Mouse (Mus musculus): ENCODE results near the gene Ephb2.

The Ephb2 gene

DNA sequence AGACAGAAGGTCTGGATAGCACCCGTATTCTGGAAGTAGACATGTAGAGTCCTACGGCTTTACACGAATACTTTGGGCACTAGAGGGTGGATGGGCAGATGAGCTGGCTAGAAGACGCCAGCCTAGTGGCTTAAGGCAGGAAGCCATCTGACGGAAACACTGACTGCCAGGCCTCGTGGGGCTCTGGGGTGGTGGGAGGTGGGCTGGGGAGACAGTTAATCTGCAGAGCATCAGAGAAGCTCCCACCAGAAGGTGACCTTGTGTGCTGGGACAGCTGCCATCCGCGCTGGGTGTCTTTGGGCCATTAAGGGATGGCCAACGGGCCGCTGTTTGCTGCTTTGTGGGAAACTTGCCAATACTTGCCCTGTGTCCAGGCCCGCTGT is 183.3 kb downstream of the Ephb2 start:
- no peak for DNase-seq (ENCODE audit: low spot score in 2 of 2)

DNA sequence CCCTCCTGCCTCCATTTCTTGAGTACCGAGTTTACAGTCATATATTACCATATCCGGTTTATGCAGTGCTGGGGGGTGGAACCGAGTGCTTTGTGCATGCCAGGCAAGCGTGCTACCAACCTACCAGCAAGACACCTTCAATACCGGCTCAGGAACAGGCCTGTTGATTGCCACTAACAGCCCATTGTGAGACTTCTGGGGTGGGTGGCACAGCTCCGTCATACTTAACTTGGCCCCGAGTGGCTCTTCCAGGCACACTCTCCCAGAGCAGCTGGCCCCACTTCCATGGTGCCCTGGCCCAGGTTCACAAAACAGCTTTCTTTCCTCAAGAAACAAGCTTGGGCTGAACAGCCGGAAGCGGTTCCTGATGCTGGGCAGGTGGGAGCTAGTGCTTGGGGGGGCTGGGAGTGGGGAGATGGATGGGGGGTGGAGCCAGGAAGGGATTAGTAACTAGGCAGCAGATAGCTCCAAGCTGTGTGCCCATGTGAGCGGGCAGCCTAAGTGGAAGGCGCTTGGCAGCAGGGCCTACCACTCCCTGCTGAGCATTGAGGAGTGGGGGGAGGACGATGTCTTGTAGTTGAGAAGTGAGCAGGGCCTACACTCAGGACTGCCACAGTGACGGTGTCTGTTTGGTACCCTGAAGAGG is 183.8 kb downstream of the Ephb2 start:
- no peak for DNase-seq (ENCODE audit: low spot score in 2 of 2)

DNA sequence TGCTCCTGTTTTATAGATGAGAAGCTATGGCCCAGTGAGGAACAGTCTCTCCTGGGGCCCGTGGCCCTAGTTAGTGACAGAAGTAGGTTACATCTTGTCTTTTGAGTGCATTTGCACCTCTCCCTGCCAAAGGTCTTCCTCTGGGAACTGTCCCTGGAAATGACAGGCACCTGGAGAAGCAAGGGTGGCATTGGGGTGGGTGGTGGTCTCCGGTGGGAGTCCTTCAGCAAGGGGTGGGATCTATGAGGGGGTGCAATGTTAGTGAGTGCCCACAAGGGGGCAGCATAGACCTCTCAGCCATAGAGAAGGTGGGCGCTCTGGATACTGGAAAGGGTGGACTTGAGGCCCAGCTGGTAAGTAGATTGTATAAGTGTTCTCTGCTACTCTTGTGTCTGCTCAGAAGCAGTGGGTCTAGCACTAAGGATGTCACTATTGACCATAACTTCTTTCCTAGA is 184.4 kb downstream of the Ephb2 start:
- no peak for DNase-seq (ENCODE audit: low spot score in 2 of 2)

DNA sequence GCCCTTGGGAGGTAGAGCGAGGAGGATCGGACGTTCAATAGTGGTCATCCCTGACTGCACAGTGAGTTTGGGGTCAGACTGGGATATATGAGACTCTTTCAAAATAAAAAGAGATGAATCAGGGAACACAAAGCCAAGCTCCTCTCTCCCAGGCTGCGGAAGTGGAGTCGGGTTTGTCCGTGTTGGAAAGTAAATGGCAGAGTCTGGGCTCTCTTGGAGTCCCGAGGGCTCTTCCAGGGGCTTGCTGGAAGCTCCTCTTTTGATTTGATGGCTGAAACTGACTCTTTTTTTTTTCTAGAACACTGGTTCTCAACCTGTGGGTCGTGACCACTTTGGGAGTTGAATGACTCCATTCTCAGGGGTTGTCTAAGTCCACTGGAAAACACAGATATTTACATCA is 185.5 kb downstream of the Ephb2 start:
- DNase-seq (ENCODE audit: low spot score in 2 of 2) = no peak

DNA sequence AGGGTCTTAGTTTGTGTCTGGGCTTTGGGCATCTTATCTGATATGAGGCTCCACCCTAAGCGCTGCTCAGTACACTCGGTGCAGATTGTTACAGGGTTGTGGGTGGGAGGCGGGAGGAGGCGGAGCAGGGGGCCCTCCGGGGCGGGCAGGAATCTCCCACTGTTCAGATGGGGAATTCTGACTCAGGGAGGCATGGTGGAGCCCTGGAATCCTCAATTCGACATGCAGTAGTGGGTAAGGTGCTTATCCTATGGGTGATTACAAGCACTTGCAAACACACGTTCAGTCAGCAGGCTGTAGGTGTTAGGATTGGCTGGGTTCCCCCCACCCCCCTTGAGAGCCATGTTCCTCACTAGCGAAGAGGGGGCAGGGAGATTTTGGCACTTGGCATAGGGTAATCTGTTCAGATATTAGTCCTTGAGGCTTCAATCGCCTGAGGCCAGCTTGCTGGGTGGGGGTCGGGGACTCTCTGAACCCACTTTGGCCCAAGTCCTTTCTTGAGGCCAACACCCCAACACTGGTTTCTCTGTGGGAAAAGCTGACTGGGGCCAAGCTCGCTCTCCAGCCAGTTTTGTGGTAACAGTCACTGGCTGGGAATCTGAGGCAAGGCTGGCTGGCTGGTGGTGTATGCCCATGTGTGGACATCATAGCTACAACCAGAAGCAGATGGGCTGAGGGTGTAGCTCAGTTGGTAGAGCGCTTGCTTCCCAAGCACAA is 186.2 kb downstream of the Ephb2 start:
- no peak for DNase-seq (ENCODE audit: low spot score in 2 of 2)

DNA sequence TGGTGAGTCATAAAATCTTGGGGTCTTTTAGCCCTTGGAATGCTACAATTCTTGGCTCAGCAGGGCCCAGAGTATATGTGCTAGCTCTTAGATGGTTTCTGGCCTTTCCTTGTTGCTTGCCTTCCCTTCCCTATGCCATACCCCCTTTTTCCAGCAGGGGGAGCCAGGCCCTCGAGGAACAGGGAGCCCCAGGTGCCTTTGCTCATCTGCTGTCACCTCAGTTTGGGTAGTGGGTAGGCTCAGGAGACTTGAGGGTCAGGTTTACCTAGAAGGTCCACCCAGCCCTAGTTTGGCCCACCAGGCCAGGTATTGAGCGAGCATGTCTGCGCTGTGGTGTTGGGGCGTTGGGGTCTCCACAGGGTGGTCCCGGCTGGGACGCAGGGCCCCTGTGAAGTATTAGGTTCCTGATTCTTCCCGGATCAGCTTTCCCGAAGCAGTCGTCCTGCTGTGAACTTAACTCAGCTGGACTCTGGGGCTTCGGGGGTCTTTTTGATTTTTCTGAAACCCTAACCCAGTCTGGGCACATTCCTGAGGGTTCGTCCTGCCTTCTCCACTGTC is 186.8 kb downstream of the Ephb2 start:
- DNase-seq (ENCODE audit: low spot score in 2 of 2) = peak; percentile 73 to 78

DNA sequence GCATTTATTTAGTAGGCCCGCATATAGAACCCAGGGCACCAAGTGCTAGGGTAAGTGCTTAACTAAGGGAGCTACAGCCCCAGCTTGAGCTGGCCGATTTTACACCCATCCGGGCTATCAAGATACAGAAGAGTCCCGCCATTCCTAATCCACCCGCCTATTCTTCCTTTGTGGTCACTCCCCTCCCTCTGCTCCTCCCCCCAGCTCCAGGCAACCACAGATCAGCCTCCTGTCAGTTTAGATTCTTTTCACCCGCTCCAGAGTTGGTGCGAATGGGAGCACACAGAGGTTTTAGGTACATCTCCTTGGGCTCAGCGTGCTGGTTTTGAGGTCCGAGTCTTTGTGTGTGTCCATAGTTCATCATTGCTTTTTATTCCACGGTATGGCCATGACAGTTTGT is 196.9 kb downstream of the Ephb2 start:
- no peak for DNase-seq (ENCODE audit: low spot score in 2 of 2)

DNA sequence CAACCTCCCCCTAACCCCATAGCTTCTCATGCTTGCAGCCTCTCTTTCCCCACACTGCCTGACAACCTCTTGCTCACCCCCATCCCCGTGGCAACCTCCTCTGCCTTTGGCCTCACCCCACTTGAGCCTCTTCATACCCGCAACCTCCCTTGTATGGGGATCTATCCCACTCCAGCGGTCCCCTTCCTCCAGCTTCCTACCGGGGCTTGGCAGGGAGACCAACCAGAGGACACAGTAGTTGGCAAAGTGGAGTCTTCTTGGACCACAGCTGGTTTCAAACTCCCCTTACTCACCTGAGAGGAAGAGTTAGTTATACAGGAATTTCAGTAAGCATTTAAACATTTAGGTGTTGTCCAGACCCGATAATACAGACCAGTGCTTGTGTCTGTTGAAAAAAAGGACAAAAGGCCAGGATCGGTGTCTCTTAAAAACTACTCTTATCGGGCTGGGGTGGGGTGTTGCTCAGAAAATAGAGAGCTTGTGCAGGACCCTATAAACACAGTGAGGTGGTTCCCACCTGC is 197.5 kb downstream of the Ephb2 start:
- no peak for DNase-seq (ENCODE audit: low spot score in 2 of 2)

DNA sequence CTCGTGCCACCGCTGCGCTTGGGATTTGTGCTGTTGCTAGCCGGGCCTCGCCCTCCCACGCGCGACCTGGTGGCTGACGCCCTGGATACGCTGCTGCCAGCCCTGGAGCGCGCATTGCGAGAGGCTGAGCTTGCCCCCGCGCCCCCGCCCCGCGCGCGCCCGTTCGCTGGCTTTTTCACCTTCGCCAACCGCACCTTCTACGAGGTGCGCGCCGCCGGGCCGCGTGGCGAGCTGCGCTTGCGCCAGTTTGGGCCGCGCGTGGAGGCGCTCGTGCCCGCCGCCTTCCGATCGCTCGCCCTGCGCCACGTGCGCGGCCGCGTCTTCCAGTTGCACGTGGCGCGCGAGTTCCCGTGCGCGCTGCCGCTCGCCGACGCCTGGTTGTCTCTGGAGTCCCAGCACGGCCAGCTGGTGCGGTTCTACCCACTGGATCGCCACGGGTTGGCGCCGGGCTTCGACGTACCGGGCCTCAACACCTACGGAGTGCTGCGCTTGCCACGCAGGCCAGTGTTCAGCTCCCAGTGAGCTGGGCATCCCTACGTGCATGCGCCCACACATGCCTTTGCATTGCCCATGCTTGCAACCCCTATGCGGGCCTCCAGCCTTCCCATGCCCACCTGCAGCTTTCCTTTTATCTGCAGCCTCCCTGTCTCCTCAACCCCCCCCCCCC is 198.1 kb downstream of the Ephb2 start:
- no peak for DNase-seq (ENCODE audit: low spot score in 2 of 2)

DNA sequence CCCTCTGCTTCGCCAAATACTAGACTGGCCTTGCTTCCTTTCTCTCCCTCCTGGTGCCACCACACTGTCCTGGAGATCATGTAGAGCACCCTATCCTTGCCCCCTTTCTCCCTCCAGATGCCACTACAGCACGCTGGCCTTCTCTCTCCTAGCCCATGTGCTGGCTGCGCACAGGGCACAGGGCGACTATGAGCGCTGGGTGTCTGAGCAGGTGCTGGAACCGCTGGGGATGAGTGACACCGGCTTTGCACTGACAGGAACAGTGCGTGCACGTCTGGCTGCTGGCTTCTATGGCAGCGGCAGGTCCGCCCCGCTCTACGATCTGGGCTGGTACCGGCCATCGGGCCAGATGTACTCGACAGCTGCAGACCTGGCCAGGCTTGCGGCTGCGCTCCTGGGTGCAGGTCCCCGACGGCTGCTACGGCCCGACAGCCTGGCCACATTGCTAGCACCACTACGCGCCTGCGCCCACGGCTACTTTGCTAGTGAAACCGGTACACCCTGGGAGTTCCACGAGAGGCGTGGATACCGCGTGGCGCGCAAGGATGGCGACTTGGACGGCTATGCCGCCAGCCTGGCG is 198.7 kb downstream of the Ephb2 start:
- DNase-seq (ENCODE audit: low spot score in 2 of 2) = no peak

DNA sequence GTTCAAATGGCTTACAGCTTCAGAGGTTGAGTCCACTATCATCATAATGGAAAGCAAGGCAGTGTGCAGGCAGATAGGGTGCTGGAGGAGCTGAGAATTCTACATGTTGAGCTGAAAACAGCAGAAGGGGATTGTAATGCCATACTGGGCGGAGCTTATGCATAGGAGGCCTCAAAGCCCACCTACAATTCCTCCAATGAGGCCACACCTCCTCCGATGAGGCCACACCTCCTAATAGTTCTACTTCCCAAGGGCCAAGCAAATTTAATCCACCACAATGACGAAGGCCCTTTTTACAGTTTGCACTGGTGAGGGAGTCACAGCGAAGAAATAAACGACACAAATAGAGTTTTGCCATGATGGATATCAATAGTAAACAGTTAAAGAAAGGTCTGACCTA is 199.3 kb downstream of the Ephb2 start:
- DNase-seq (ENCODE audit: low spot score in 2 of 2) = no peak

DNA sequence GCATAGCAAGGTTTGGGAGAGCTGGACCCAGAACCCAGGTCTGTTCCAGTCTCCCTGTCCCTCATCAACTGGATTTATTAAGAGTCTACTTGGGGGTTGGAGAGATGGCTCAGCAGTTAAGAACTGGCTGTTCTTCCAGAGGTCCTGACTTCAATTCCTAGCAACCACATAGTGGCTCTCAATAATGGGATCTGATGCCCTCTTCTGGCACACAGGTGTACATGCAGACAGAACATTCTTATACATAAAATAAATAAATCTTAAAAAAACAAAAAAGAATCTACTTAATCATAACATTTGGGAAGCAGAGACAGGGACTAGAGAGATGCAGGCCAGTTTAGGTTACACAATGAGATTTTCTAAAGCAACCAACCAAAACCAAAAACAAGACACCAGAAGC is 199.8 kb downstream of the Ephb2 start:
- DNase-seq (ENCODE audit: low spot score in 2 of 2) = no peak

DNA sequence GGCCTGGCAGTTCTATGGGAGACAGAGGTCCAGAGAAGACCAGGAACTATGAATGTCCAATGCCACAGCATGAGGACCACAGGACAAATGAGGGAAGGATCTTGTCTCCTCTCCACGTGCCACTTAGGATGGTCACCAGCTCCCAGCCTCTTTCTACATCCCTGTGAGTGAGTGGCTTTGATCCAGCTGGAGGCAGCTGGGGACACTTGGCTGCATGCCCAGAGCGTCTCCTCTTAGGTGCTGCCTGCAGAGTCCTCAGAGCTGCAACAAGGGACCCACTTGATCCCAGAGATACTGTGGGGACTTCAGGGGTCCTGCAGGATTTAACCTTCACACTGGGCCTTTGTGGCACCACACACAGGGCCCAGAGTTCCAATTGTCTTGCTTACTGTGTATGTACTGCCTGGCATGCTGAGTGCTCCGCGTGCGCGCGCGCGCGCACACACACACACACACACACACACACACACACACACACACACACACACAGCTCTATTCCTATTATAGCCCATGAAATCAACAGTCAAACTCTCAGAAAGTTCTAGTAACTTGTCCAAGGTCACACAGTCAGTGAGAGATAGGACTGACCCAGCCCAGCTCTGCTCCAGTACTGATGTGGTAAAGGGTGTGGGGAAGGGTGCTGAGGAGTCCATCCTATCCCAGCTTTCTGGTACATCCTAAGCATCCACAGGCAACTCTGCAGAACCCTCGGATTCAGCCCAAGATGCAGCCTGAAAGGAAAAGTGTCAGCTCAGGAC is 204.4 kb downstream of the Ephb2 start:
- no peak for DNase-seq (ENCODE audit: low spot score in 2 of 2)

DNA sequence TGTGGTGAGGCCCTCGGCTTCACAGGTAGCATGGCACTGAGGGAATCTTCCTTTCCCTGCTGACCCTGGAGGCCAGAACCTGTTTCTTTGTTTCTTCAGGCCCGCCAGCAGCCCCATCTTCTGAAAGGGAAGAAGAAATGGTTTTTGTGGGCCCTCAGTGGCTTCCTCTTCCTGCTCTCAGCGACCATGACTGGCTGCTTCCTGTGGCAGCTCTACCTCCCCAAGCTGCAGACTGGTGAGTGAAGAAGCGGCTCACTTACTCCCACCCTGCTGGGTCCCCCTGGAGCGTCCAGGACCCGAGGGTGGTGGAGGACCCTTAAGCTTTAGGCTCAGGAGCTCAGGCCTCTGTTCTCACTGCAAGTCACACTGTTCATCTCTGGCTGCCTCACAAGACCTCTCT is 209.2 kb downstream of the Ephb2 start:
- no peak for DNase-seq (ENCODE audit: low spot score in 2 of 2)

DNA sequence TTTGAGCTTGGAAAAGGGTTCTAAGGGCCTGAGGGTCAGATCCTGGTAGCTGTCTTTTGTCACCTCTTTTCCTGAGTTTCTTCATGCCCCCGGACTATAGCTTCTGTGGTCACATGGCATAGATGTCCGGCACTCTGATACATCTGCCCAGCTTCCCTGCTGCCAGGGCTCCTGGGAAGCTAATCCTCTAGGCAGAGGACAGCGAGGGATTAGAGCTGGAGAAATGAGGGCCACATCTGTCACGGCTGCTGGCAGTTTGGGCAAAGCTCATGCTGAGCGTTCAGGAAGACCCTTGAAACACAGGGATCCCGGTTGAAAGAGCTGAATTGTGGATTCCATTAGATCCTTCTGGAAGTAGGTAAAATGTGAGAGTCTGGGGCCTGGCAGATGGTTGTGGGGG is 213.4 kb downstream of the Ephb2 start, which contains the start of gene Lactbl1:
TSS of gene Lactbl1 (plus strand) at position 234 of the 400 bp plus-strand sequence.
- DNase-seq (ENCODE audit: low spot score in 2 of 2) = no peak

DNA sequence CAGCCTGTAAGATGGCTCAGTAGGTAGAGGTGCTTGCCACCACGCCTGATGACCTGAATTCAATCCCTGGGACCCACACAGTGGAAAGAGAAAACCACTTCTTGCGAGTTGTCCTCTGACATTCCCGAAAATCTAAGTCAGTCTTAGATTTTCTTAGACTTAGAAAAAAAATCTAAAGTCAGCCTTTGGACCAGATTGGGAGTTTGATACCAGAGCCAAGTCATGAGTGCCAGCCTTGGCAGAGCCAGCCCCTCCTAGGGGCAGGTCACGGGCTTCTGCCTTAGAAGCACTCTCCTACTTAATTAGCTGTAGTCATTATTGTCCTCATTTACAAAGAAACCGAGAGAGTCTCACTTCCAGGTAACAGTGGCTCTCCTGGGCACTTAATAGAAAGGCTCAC is 213.8 kb downstream of the Ephb2 start:
- no peak for DNase-seq (ENCODE audit: low spot score in 2 of 2)

DNA sequence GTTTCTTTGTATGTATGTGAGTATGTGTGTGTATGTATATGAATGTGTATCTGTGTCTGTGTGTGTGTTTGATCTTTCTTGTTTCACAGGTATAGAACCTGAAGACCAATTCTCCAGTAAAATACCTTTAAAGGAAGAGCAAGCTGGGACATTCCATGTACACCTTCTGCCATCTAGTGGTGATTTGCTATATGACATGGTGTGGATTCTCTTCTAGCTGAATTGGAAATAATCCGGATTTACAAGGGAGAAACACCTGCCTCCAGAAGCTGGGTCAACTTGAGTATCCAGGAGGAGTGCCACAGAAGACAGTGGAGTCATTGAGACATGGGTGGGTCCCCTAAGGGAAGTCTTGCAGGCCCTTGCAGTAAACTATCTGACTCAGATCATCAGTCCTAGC is 214.5 kb downstream of the Ephb2 start:
- peak in 1 of 2 experiments; percentile 24 for DNase-seq (ENCODE audit: low spot score in 2 of 2)

DNA sequence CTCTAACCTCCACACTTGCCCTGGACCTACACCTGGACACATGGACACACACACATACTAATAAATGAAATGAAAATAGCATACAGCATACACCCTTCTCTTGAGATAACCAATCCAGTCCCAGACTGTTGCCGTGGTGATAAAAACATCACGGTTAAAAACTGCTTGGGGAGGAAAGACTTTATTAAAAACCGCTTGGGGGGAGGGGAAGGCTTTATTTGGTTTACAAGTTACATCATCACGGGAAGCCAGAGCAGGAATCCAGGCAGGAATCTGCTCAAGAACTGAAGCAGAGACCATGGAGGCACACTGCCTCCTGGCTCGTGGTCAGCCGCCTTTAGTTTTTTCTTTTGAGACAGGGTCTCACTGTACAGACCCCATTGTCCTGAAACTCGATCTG is 222.1 kb downstream of the Ephb2 start:
- no peak for DNase-seq (ENCODE audit: low spot score in 2 of 2)

DNA sequence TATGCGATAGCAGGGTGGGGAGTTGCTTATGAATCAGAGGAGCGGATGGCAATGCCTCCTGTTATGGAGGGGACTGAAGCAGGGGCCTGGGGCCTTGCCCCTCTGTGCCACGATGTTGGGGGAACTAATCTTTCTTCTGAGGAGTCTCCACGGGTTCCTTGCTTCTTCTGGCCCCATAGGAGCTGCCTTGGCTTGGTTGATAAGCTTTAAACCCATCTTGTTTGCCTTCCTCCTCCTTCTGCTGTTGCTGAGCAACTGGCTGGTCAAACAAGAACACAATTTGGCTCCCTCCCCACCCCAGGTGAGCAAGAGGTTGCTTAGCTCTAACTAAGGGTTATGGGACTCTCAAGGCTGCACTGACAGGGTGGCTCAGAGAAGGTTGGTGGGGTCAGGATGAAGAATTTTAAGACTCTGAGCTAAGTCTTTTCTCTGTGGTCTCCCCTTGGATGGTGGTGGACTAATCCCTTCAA is 225.4 kb downstream of the Ephb2 start, which contains the start of gene Tex46:
TSS of gene Tex46 (plus strand) at position 51 of the 470 bp plus-strand sequence.
- peak in 1 of 2 experiments; percentile 18 for DNase-seq (ENCODE audit: low spot score in 2 of 2)

DNA sequence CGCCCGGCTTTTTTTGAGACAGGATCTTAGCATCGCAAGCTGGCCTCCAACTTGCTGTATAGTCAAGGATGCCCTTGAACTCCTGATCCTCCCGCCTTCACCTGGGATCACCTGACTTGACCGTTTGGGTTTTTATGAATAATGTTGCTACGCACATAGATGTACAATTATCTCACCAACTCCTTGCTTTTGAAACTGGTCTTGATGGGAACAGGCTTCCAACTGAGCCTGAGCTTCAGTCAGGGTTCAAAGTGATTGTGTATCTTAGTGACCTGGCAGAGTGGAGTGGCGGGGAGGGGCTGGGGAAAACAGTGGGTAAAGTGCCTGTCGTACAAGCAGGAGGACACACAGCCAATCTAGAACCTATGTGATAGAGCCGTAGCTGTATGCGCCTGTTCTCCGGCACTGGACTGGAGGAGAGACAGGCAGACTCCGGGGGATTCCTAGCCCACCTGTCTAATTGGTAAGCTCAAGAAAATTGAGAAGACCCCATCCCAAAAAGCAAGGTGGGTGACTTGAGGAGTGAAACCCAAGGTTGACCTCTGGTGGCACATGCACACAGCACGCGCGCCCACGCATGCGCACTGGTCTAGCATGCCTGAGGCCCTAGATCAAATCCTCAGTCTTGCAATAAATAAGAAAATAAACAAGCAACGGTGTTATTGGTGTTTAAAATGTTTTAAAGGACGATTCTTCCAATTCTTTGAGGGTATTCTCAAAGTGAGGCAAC is 229.9 kb downstream of the Ephb2 start:
- no peak for DNase-seq (ENCODE audit: low spot score in 2 of 2)
